Mouse (Mus musculus) intestine, postnatal 0 days (tissue): ENCODE results near the gene Iqcd. TPM values are rescaled to one million over a fixed set of nuclear protein-coding genes. Genes with fewer than 3 reads are reported as not detected.
A peak's percentile ranks its signal among the peaks of the same experiment; 100 is the strongest.

ENCODE experiments used
- ATAC-seq: fragments of 200-750 bp; cut with Nextera tagmentation; 2 replicates; pipeline ENCODE4 v1.8.0; 2017; ENCODE audit warnings: mild to moderate bottlenecking, moderate TSS enrichment, moderate library complexity
- H3K27ac ChIP-seq: fragments of 300-500 bp; sonication (generic); 2 replicates; pipeline ENCODE4 v1.5.1; 2014; ENCODE audit warnings: mild to moderate bottlenecking, low read depth, low read length, moderate library complexity
- H3K27me3 ChIP-seq: fragments of 300-500 bp; sonication (generic); replicated peaks from 2 replicates; pipeline ENCODE4 v1.6.1; 2014; ENCODE audit warnings: low read length, mixed read lengths; ENCODE audit not compliant: control insufficient read depth, insufficient read depth
- H3K36me3 ChIP-seq: fragments of 300-500 bp; sonication (generic); 2 replicates; pipeline ENCODE4 v1.6.1; 2014; ENCODE audit warnings: mild to moderate bottlenecking, moderate library complexity; ENCODE audit not compliant: control insufficient read depth, insufficient read depth
- H3K4me1 ChIP-seq: fragments of 300-500 bp; sonication (generic); replicated peaks from 2 replicates; pipeline ENCODE4 v1.6.1; 2014; ENCODE audit warnings: antibody characterized with exemption, low read length, mixed read lengths; ENCODE audit not compliant: control insufficient read depth, insufficient read depth
- H3K4me2 ChIP-seq: fragments of 300-500 bp; sonication (generic); replicated peaks from 2 replicates; pipeline ENCODE4 v1.6.1; 2014; ENCODE audit warnings: low read depth, mild to moderate bottlenecking, moderate library complexity
- H3K4me3 ChIP-seq: fragments of 300-500 bp; sonication (generic); 2 replicates; pipeline ENCODE4 v1.5.1; 2014; ENCODE audit warnings: low read depth, low read length
- H3K9ac ChIP-seq: fragments of 300-500 bp; sonication (generic); 2 replicates; pipeline ENCODE4 v1.6.1; 2014; ENCODE audit warnings: mild to moderate bottlenecking, low read depth, low read length
- H3K9me3 ChIP-seq: fragments of 300-500 bp; sonication (generic); 2 replicates; pipeline ENCODE4 v1.6.1; 2016; ENCODE audit warnings: mixed run types; ENCODE audit not compliant: control insufficient read depth
- CTCF ChIP-seq: sonication (generic); IDR thresholded peaks from 2 replicates; pipeline ENCODE4 v1.5.1; 2016; ENCODE audit warnings: low read depth, mild to moderate bottlenecking, control low read depth, antibody characterized with exemption, moderate library complexity
- WGBS: fragments of 180-500 bp; shearing (Covaris S2); extraction: QIAGEN DNeasy Blood & Tissue Kit; methylation state at CpG from one replicate; pipeline ENCODE4 v1.1.7; 2014; 5-methylcytosine and 5-hydroxymethylcytosine counted together
- polyA plus RNA-seq: library from polyadenylated mRNA; unstranded; fragments of >200 nt; fragmentation: Nextera tagmentation; extraction: Ambion mirVana; gene quantifications from 2 replicates; pipeline ENCODE4 v1.2.1, GENCODE M21; 2015

Gene Iqcd
- polyA plus RNA-seq, 1 experiment from 2014 or later = 0.47 TPM

GRCm38 (mm10) chr5:120558762-120559161 lies 30.1 kb upstream of the Iqcd start:
- Histone ChIP-seq H3K4me3 (no peak overlapping the region), H3K36me3 (peaks cover 42% of the 10 kb centered on the region), H3K27me3 (no peaks in the 10 kb centered on the region), H3K4me2 (0 out of 2 replicates have a peak overlapping the region, but pooled peaks have one; percentile 9), H3K4me1 (peaks cover 13% of the 10 kb centered on the region; the same call in 1 of the 2 replicates), H3K9me3 (no peaks in the 10 kb centered on the region), H3K9ac (no peak overlapping the region), H3K27ac (no peak overlapping the region)
- TF ChIP-seq CTCF = no peak
- WGBS = 35% methylated on average over 14 of the region's 14 CpGs
- ATAC-seq = no peak

GRCm38 (mm10) chr5:120560129-120560615 lies 28.6 kb upstream of the Iqcd start:
- Histone ChIP-seq H3K4me3 (no peak overlapping the region), H3K9ac (no peak overlapping the region), H3K4me2 (peak overlapping the region; percentile 59), H3K27ac (peak overlapping the region; percentile 71), H3K27me3 (no peaks in the 10 kb centered on the region), H3K4me1 (peaks cover 13% of the 10 kb centered on the region; the same call in 1 of the 2 replicates), H3K9me3 (no peaks in the 10 kb centered on the region), H3K36me3 (peaks cover 29% of the 10 kb centered on the region)
- no peak for TF ChIP-seq CTCF
- no peak for ATAC-seq
- WGBS = 48% methylated on average over 9 of the region's 9 CpGs

DNA sequence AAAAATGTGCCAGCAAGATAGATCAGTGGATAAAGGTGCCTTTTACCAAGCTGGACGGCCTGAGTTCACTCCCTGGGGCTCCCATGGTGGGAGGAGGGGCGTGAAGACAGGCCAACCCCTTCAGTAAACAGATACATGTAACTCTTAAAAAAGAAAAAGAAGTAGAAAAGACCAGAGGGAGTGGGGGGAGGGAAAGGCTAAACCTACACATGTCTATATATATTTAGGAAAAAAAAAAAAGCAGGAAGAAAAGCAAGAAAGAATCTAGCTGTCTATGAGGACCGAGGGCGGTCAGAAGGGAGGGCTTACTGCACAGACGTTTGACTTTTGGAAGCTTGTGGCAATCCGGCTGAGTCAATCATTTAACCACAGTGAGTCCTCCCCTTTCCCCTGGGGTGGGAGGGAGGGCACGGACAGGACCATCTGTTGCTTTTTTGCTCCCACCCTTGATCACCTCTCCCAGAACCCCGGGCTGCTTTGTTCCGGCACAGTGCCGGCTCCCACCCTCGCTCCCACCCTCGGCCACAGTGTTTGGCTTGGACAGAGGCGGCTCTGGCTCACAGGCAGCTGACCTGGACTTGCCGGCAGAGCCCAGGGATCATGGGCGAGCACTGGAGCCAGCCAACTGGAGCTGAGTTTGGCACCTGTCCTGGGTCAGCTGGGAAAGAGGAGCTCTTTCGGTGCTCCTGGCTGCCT lies 28.1 kb upstream of the Iqcd start:
- no peaks in the 10 kb centered on the region for H3K27me3 ChIP-seq
- TF ChIP-seq CTCF = no peak
- H3K9ac ChIP-seq = no peak overlapping the region
- no peaks in the 10 kb centered on the region for H3K9me3 ChIP-seq
- peak overlapping the region; percentile 59 for H3K4me2 ChIP-seq
- H3K27ac ChIP-seq = peak overlapping the region; percentile 71
- 0 out of 2 replicates have a peak overlapping the region, but pooled peaks have one; percentile 16 for H3K4me3 ChIP-seq
- ATAC-seq = 0 out of 2 replicates have a peak, but pooled peaks have one; percentile 13
- peaks cover 17% of the 10 kb centered on the region; the same call in 1 of the 2 replicates for H3K4me1 ChIP-seq
- WGBS = 5% methylated on average over 16 of the region's 16 CpGs
- peaks cover 23% of the 10 kb centered on the region for H3K36me3 ChIP-seq

DNA sequence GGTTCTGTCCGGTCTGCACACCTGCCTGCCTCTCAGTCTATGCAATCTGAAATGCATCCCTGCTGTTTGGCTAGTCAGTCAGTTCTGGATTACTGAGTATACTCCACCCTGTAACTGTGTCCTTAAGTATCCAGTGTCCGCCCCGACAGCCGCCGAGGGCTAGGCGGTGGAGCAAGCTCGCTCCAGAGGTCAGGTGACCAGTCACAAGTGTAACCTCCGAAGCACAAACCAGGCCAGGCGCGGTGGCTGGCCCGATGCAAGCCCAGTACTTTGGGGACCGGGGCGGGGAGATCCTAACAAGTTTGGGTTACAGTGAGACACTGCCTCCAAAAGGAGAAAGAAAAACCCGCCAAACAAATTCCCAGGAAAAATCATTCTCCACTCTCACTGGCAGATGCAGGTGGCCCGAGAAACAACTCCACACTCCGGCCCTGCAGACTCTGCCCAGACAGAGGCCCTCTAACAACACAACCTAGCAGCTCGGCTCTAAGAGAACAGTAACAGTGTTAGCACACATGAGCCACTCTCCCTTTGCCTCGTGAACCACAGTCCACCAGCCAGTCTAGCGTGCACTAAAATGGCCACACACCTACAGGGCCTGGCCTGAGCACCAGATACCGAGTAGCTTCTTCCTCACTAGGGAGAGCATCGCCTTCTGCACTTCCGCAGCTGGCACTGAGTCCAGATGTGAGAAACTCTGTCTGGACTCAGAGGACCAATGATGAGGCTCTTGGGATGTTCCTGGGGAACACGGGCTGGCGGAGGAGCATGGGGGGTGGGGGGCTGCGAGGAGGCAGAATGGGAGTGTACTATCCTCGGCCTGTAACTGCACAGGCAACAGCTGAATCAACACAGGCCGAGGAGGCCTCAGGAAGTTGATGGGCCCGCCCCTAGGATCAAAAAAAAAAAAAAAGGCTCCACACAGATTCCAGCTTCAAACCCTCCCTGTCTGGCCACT lies 25.6 kb upstream of the Iqcd start:
- WGBS = 26% methylated on average over 28 of the region's 28 CpGs
- H3K27me3 ChIP-seq = no peaks in the 10 kb centered on the region
- H3K36me3 ChIP-seq = peaks cover 6% of the 10 kb centered on the region; the same call in 1 of the 2 replicates
- no peak overlapping the region for H3K9ac ChIP-seq
- peak overlapping the region; percentile 80 for H3K27ac ChIP-seq
- H3K9me3 ChIP-seq = no peaks in the 10 kb centered on the region
- peaks cover 30% of the 10 kb centered on the region for H3K4me1 ChIP-seq
- peak; percentile 50 for ATAC-seq
- H3K4me2 ChIP-seq = 0 out of 2 replicates have a peak overlapping the region, but pooled peaks have one; percentile 32
- no peak for TF ChIP-seq CTCF
- no peak overlapping the region for H3K4me3 ChIP-seq

DNA sequence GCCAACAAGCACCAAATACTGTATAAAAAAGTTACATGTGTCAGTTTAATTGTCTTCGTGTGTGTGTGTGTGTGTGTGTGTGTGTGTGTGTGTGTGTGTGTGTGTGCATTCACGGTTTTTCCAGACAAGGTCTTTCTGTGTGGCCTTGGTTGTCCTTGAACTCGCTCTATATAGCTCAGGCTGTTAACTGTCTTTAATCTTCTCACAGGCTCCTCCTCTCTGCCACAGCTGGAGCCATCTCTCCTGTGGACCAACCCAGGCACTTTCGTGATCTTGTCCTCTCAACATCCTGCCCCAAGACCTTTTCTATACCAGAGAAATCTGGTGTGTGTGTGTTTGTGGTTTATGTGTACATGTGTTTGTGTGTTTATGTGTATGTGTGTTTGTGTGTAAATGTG lies 24.9 kb upstream of the Iqcd start:
- H3K27ac ChIP-seq = peak overlapping the region; percentile 80
- 21% methylated on average over 4 of the region's 4 CpGs for WGBS
- no peak for TF ChIP-seq CTCF
- no peaks in the 10 kb centered on the region for H3K27me3 ChIP-seq
- 0 out of 2 replicates have a peak overlapping the region, but pooled peaks have one; percentile 32 for H3K4me2 ChIP-seq
- no peak for ATAC-seq
- peaks cover 30% of the 10 kb centered on the region for H3K4me1 ChIP-seq
- H3K9ac ChIP-seq = no peak overlapping the region
- no peaks in the 10 kb centered on the region for H3K9me3 ChIP-seq
- H3K4me3 ChIP-seq = no peak overlapping the region
- H3K36me3 ChIP-seq = no peaks in the 10 kb centered on the region; the same call in 1 of the 2 replicates
